Mouse (Mus musculus) ES-Bruce4 (cell line): Measurements from ENCODE around the gene Frmd4b.

Experiments used
- CTCF ChIP-seq: IDR thresholded peaks from one replicate; pipeline ENCODE4 v1.8.1; 2011; ENCODE audit warnings: low read depth, low read length
- EP300 ChIP-seq: IDR thresholded peaks from 2 replicates; pipeline ENCODE4 v1.6.1; 2011; ENCODE audit warnings: low read depth, low read length; ENCODE audit not compliant: insufficient read depth
- POLR2A ChIP-seq: IDR thresholded peaks from one replicate; pipeline ENCODE4 v1.8.1; 2011; ENCODE audit warnings: low read length; ENCODE audit not compliant: insufficient read depth

DNA sequence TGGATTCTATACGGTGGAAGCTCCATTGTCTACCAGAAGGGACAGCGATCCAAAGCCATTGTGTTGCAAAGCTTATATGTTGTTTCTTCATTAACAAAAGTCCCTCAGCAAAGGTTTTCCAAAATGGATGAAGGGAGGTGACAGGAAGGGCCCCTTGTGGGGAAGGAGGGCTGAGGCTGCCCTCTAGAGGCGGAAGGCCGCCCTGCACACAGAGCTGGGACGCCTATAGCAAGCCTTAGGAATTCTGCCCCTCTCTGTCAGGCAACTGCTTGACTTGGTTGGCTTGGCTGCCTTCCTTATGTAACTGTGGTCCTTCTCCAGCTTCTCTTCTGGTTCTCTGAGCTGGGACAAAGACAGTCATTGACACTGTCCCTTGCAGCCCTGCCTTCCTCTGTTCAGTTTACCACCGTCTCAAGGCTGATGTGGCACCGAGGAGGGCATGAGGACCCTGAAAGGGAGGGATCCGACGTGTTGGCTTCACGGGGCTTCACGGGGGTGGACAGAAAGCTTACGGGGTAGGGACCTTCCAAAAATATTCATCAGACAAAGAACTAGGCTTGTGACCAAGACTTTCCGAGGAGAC, 200.3 kb downstream of the Frmd4b start:
- TF ChIP-seq CTCF (peak; percentile 95), EP300 (no peak), POLR2A (no peak)
